Mouse (Mus musculus): ENCODE results near the gene Tead1.

GRCm38 (mm10) chr7:112728399-112728798, 49.3 kb downstream of the Tead1 start:
- no peak for TF ChIP-seq CTCF (IDR thresholded peaks at IDR 0.05; ENCODE audit: low read depth, low read length)
- TF ChIP-seq GATA1 (IDR thresholded peaks at IDR 0.05; ENCODE audit: borderline replicate concordance, low read length) = no peak
- no peak for TF ChIP-seq POLR2AphosphoS5 (IDR thresholded peaks at IDR 0.05; ENCODE audit: insufficient replicate concordance, low read depth, low read length)
